Mouse (Mus musculus) embryonic facial prominence, embryonic 11.5 days (tissue): ENCODE data around the gene Slc10a3. TPM values are rescaled to one million over a fixed set of nuclear protein-coding genes. Genes with fewer than 3 reads are reported as not detected.

Source experiments
- ATAC-seq: fragments of 200-750 bp; cut with Nextera tagmentation; replicated peaks from 2 replicates; pipeline ENCODE4 v1.8.0; 2017; ENCODE audit warnings: low read depth; ENCODE audit not compliant: insufficient number of reproducible peaks, low FRiP score, low TSS enrichment
- DNase-seq: peaks from one replicate; pipeline ENCODE4 v3.0.0-alpha.2; 2015; ENCODE audit warnings: low spot score
- H3K27ac ChIP-seq: fragments of 300-500 bp; sonication (generic); replicated peaks from 2 replicates; pipeline ENCODE4 v1.5.1; 2014; ENCODE audit warnings: mild to moderate bottlenecking, low read depth, low read length, control low read depth
- H3K27me3 ChIP-seq: fragments of 300-500 bp; sonication (generic); 2 replicates; pipeline ENCODE4 v1.6.1; 2014; ENCODE audit warnings: mild to moderate bottlenecking, low read length, moderate library complexity, mixed read lengths; ENCODE audit not compliant: control insufficient read depth, insufficient read depth
- H3K36me3 ChIP-seq: fragments of 300-500 bp; sonication (generic); replicated peaks from 2 replicates; pipeline ENCODE4 v1.6.1; 2014; ENCODE audit warnings: low read depth, mild to moderate bottlenecking, low read length, moderate library complexity, mixed read lengths; ENCODE audit not compliant: control insufficient read depth, insufficient read depth
- H3K4me1 ChIP-seq: fragments of 300-500 bp; sonication (generic); 2 replicates; pipeline ENCODE4 v1.6.1; 2014; ENCODE audit warnings: low read length, mixed read lengths; ENCODE audit not compliant: control insufficient read depth, insufficient read depth
- H3K4me2 ChIP-seq: fragments of 300-500 bp; sonication (generic); 2 replicates; pipeline ENCODE4 v1.6.1; 2014; ENCODE audit warnings: low read depth, mild to moderate bottlenecking, control low read depth, low read length, moderate library complexity
- H3K4me3 ChIP-seq: fragments of 300-500 bp; sonication (generic); 2 replicates; pipeline ENCODE4 v1.5.1; 2014; ENCODE audit warnings: low read depth, low read length, control low read depth
- H3K9ac ChIP-seq: fragments of 300-500 bp; sonication (generic); replicated peaks from 2 replicates; pipeline ENCODE4 v1.6.1; 2014; ENCODE audit warnings: mild to moderate bottlenecking, control low read depth, low read length
- H3K9me3 ChIP-seq: fragments of 300-500 bp; sonication (generic); replicated peaks from 2 replicates; pipeline ENCODE4 v1.6.1; 2016; ENCODE audit warnings: mild to moderate bottlenecking, low read length, inconsistent platforms, mixed read lengths; ENCODE audit not compliant: control insufficient read depth
- WGBS: fragments of 180-500 bp; shearing (Covaris S2); extraction: QIAGEN DNeasy Blood & Tissue Kit; methylation state at CpG from one replicate; pipeline ENCODE4 v1.1.7; 2014; 5-methylcytosine and 5-hydroxymethylcytosine counted together
- polyA plus RNA-seq: library from polyadenylated mRNA; unstranded; fragments of >200 nt; fragmentation: Nextera tagmentation; extraction: Ambion mirVana; gene quantifications from 2 replicates; pipeline ENCODE4 v1.2.1, GENCODE M21; 2014

Gene Slc10a3
- polyA plus RNA-seq, 1 experiment from 2014 or later: 11.4 TPM

GRCm38 (mm10) chrX:74329215-74329671, 43.9 kb downstream of the Slc10a3 start:
- H3K9ac ChIP-seq: peak overlapping the region; percentile 73
- ATAC-seq (peak; percentile 44; the same call in 1 of the 2 replicates), DNase-seq (no peak)
- peak overlapping the region; percentile 53 for H3K4me3 ChIP-seq
- WGBS: 12% methylated on average over 9 of the region's 10 CpGs
- no peaks in the 10 kb centered on the region for H3K4me1 ChIP-seq
- no peaks in the 10 kb centered on the region for H3K9me3 ChIP-seq
- no peaks in the 10 kb centered on the region for H3K27me3 ChIP-seq
- H3K36me3 ChIP-seq: no peaks in the 10 kb centered on the region
- H3K4me2 ChIP-seq: peak overlapping the region; percentile 53
- no peak overlapping the region for H3K27ac ChIP-seq

GRCm38 (mm10) chrX:74328725-74329161, 44.4 kb downstream of the Slc10a3 start, which contains the start of gene Plxna3:
TSS of gene Plxna3 (plus strand) at chrX:74329066.
- H3K9me3 ChIP-seq: no peaks in the 10 kb centered on the region
- H3K4me2 ChIP-seq: peak within 1 kb of the TSS; percentile 53
- H3K36me3 ChIP-seq: no peaks in the 10 kb centered on the region
- peak; percentile 93 for ATAC-seq
- WGBS: 16% methylated on average over 28 of the region's 30 CpGs
- no peak within 1 kb of the TSS for H3K27ac ChIP-seq
- DNase-seq: peak; percentile 70
- no peaks in the 10 kb centered on the region for H3K4me1 ChIP-seq
- no peaks in the 10 kb centered on the region for H3K27me3 ChIP-seq
- peak within 1 kb of the TSS; percentile 53 for H3K4me3 ChIP-seq
- peak within 1 kb of the TSS; percentile 73 for H3K9ac ChIP-seq

Other genes with a start within 250 kb of the Slc10a3 start
- gene Opn1mw, start 245.9 kb downstream of the Slc10a3 start, polyA plus RNA-seq: not detected in 2 replicates
- gene Mecp2, start 238.0 kb downstream of the Slc10a3 start, polyA plus RNA-seq: 12.4 and 13.1 TPM in 2 replicates
- gene Tex28, start 205.5 kb downstream of the Slc10a3 start, polyA plus RNA-seq: not detected in 2 replicates
- not detected in 2 replicates for gene Tktl1, start 196.1 kb downstream of the Slc10a3 start, polyA plus RNA-seq
- gene Flna, start 123.5 kb downstream of the Slc10a3 start, polyA plus RNA-seq: 267 and 289 TPM in 2 replicates
- 29.3 and 31.8 TPM in 2 replicates for gene Emd, start 118.7 kb downstream of the Slc10a3 start, polyA plus RNA-seq
- gene Rpl10, start 102.5 kb downstream of the Slc10a3 start, polyA plus RNA-seq: 846 and 890 TPM in 2 replicates
- gene Taz, start 91.4 kb downstream of the Slc10a3 start, polyA plus RNA-seq: 62.0 and 65.2 TPM in 2 replicates
- gene Dnase1l1, start 91.0 kb downstream of the Slc10a3 start, polyA plus RNA-seq: 4.2 and 5.2 TPM in 2 replicates
- 93.0 and 107 TPM in 2 replicates for gene Atp6ap1, start 76.3 kb downstream of the Slc10a3 start, polyA plus RNA-seq
- gene Gdi1, start 68.4 kb downstream of the Slc10a3 start, polyA plus RNA-seq: 231 and 262 TPM in 2 replicates
- gene Fam50a, start 60.3 kb downstream of the Slc10a3 start, polyA plus RNA-seq: 56.4 and 56.6 TPM in 2 replicates
- 11.2 and 11.3 TPM in 2 replicates for gene Plxna3, start 44.3 kb downstream of the Slc10a3 start, polyA plus RNA-seq
- 128 and 130 TPM in 2 replicates for gene Lage3, start 19.7 kb downstream of the Slc10a3 start, polyA plus RNA-seq
- 63.2 and 65.7 TPM in 2 replicates for gene Ubl4a, start 131 bp downstream of the Slc10a3 start, polyA plus RNA-seq
- gene Fam3a, start 19.9 kb upstream of the Slc10a3 start, polyA plus RNA-seq: 26.7 and 27.6 TPM in 2 replicates
- gene Ikbkg, start 19.9 kb upstream of the Slc10a3 start, polyA plus RNA-seq: 22.0 and 22.2 TPM in 2 replicates
- gene G6pdx, start 55.8 kb upstream of the Slc10a3 start, polyA plus RNA-seq: 54.2 and 59.2 TPM in 2 replicates
- gene Gm6880, start 108.0 kb upstream of the Slc10a3 start, polyA plus RNA-seq: not detected in 2 replicates
- not detected in 2 replicates for gene Olfr1326-ps1, start 201.5 kb upstream of the Slc10a3 start, polyA plus RNA-seq
- not detected in 2 replicates for gene Olfr1325, start 219.3 kb upstream of the Slc10a3 start, polyA plus RNA-seq